Mouse (Mus musculus): ENCODE results near the gene Car1.

DNA sequence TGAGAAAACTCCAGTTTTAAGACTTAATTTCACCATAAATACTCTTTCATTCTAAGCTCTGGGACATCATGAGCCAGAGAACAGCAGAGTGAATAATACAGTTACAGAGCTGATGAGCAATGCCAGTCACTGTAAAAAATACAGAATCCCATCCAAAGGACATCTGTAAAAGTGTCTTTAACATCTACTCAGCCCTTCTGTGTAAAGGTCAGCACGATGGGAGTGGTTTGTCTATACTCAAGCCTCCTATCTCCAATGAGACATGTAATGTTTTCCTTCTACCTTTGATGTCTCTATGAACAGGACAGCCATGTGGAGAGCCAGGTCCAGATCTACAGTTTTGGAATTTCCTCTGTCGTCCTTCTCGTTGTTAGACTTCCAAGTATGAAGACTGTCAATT is 11.1 kb downstream of the Car1 start:
- TF ChIP-seq CTCF (IDR thresholded peaks at IDR 0.05; ENCODE audit: control insufficient read depth, insufficient read depth, low read length), result no peak
- no peak for TF ChIP-seq POLR2A (IDR thresholded peaks at IDR 0.05; ENCODE audit: borderline replicate concordance, control insufficient read depth, low read depth, low read length)
